In the genomic region with DNA sequence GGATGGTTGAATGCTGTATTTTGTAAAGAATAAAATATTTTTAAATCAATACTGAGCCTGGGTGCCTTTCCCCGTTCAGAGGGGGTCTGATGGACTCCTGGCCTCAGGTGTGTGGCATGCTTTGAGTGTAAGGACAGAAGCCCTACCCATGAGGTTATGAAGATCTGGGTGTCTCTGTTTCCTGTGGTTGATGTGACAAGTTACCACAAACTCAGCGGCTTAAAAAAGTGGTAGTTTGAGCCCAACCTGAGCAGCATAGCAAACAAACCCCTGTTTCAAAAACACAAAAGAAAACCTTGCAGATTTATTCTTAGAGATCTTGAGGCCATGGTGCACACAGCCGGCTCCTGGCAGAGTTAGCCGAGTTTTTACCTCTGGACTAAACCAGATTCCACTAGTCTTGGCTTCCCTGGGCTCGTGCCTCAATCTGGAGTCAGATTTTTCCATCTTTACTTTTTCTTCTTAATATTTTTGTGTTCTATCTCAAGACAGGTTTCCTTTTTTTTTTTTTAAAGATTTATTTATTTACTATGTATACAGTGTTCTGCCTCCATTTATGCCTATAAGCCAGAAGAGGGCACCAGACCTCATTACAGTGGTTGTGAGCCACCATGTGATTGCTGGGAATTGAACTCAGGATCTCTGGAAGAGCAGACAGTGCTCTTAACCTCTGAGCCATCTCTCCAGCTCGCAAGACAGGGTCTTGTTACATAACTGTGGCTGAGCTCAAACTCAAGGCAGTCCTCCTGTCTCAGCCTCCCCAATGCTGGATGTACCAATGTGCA, we compare ENCODE assay signal across 18 mouse cellular contexts. TPM values are rescaled to one million over a fixed set of nuclear protein-coding genes. Genes with fewer than 3 reads are reported as not detected.
DNase-seq lines count a peak whose midpoint lies in the region; ATAC-seq and TF ChIP-seq lines count a peak whose summit lies in the region.
"Had no signal": no experiment of that assay in that cellular context is flagged by ENCODE, and none has a peak within 500 bp of the region (broad histone marks: within the 10 kb centered on the region; RNA-seq: fewer than 3 reads in every experiment).

No protein-coding gene starts in this region.

- ATAC-seq in intestine, postnatal 0 days: no peak
- ATAC-seq in intestine, embryonic 15.5 days: no peak
- no peak for ATAC-seq in lung, postnatal 0 days
- peak; percentile 11 for ATAC-seq in CD4-positive, CD25-positive, alpha-beta regulatory T cell, adult 4 months

- no peaks in the 10 kb centered on the region for H3K4me1 ChIP-seq in intestine, postnatal 0 days (replicated peaks; ENCODE audit: control insufficient read depth, insufficient read depth, low read length)
- peaks cover 11% of the 10 kb centered on the region; the same call in 1 of the 2 replicates for H3K4me1 ChIP-seq in intestine, embryonic 15.5 days (replicated peaks)
- no peaks in the 10 kb centered on the region for H3K4me1 ChIP-seq in lung, postnatal 0 days (ENCODE audit: insufficient read depth, low read depth, low read length)

- H3K36me3 ChIP-seq in intestine, postnatal 0 days (ENCODE audit: control insufficient read depth, insufficient read depth): peaks cover 30% of the 10 kb centered on the region
- H3K36me3 ChIP-seq in intestine, embryonic 15.5 days: peaks cover 17% of the 10 kb centered on the region; the same call in 1 of the 2 replicates
- H3K36me3 ChIP-seq in lung, postnatal 0 days (ENCODE audit: insufficient read depth, low read length): peaks cover 23% of the 10 kb centered on the region

- no peaks in the 10 kb centered on the region for H3K27me3 ChIP-seq in intestine, postnatal 0 days (replicated peaks; ENCODE audit: control insufficient read depth, insufficient read depth, low read length)
- H3K27me3 ChIP-seq in intestine, embryonic 15.5 days (replicated peaks): no peaks in the 10 kb centered on the region
- no peaks in the 10 kb centered on the region for H3K27me3 ChIP-seq in lung, postnatal 0 days (replicated peaks; ENCODE audit: insufficient read depth, low read length)
- H3K27me3 ChIP-seq: embryonic facial prominence, embryonic 15.5 days; heart, embryonic 13.5 days; limb, embryonic 12.5 days had no signal

- H3K27ac ChIP-seq in intestine, postnatal 0 days (ENCODE audit: low read depth, low read length): no peak overlapping the region
- no peak overlapping the region for H3K27ac ChIP-seq in intestine, embryonic 15.5 days
- no peak overlapping the region for H3K27ac ChIP-seq in lung, postnatal 0 days (ENCODE audit: low read length)
- H3K27ac ChIP-seq: embryonic facial prominence, embryonic 15.5 days; heart, embryonic 13.5 days; limb, embryonic 12.5 days; macrophage had no signal

- no peak for TF ChIP-seq EP300 in lung, postnatal 0 days (IDR thresholded peaks at IDR 0.05)

- peak; percentile 66 for TF ChIP-seq CTCF in intestine, postnatal 0 days (IDR thresholded peaks at IDR 0.05; ENCODE audit: low read depth)
- peak; percentile 59 for TF ChIP-seq CTCF in lung, postnatal 0 days (IDR thresholded peaks at IDR 0.05)

- no peak overlapping the region for H3K9ac ChIP-seq in intestine, postnatal 0 days (ENCODE audit: low read depth, low read length)
- H3K9ac ChIP-seq in intestine, embryonic 15.5 days: no peak overlapping the region
- no peak overlapping the region for H3K9ac ChIP-seq in lung, postnatal 0 days (replicated peaks; ENCODE audit: low read depth)
- H3K9ac ChIP-seq: embryonic facial prominence, embryonic 15.5 days; heart, embryonic 13.5 days; limb, embryonic 12.5 days had no signal

- no peak overlapping the region for H3K4me2 ChIP-seq in intestine, postnatal 0 days (replicated peaks; ENCODE audit: low read depth)
- no peak overlapping the region for H3K4me2 ChIP-seq in intestine, embryonic 15.5 days (replicated peaks)
- H3K4me2 ChIP-seq in lung, postnatal 0 days (replicated peaks; ENCODE audit: low read depth, low read length): no peak overlapping the region
- H3K4me2 ChIP-seq: embryonic facial prominence, embryonic 15.5 days; heart, embryonic 13.5 days; limb, embryonic 12.5 days; midbrain, embryonic 11.5 days had no signal

- WGBS in intestine, postnatal 0 days: 78% methylated on average over 6 of the region's 6 CpGs
- WGBS in intestine, embryonic 15.5 days: 88% methylated on average over 6 of the region's 6 CpGs
- 82% methylated on average over 6 of the region's 6 CpGs for WGBS in lung, postnatal 0 days

- H3K4me3 ChIP-seq in intestine, postnatal 0 days (ENCODE audit: low read depth, low read length): no peak overlapping the region
- no peak overlapping the region for H3K4me3 ChIP-seq in intestine, embryonic 15.5 days (replicated peaks)
- no peak overlapping the region for H3K4me3 ChIP-seq in lung, postnatal 0 days (ENCODE audit: low read depth, low read length)
- H3K4me3 ChIP-seq: embryonic facial prominence, embryonic 15.5 days; heart, embryonic 13.5 days; limb, embryonic 12.5 days had no signal

- H3K9me3 ChIP-seq in intestine, postnatal 0 days (ENCODE audit: control insufficient read depth): no peaks in the 10 kb centered on the region
- H3K9me3 ChIP-seq in intestine, embryonic 15.5 days: no peaks in the 10 kb centered on the region
- no peaks in the 10 kb centered on the region for H3K9me3 ChIP-seq in lung, postnatal 0 days (ENCODE audit: low read length)
- H3K9me3 ChIP-seq: embryonic facial prominence, embryonic 15.5 days; heart, embryonic 13.5 days; limb, embryonic 12.5 days had no signal

- no peak for DNase-seq in lung, postnatal 0 days (ENCODE audit: low spot score)
- DNase-seq in lung, postnatal 10 days: no peak
- peak; percentile 35 to 60 for DNase-seq in natural killer cell, adult 2 months (ENCODE audit: low spot score in 2 of 2)
- DNase-seq in frontal cortex, adult 2 months (ENCODE audit: extremely low spot score in 1 of 2, low spot score in 1 of 2): no peak
- DNase-seq: cerebellum, adult 11 months; cerebellum, postnatal 14 days; embryo, embryonic 11 days; heart, postnatal 4 days had no signal

RNA-seq across cellular contexts. Expression of a gene that starts 6.9 kb away (rescaled TPM):
- polyA plus RNA-seq in intestine, postnatal 0 days (2015; fragmentation: Nextera tagmentation; extraction: Ambion mirVana): 0.08 and 0.09 TPM in 2 replicates
- 0.16 and 0.19 TPM in 2 replicates for polyA plus RNA-seq in intestine, embryonic 15.5 days (2015; fragmentation: Nextera tagmentation; extraction: Ambion mirVana)
- polyA plus RNA-seq in lung, postnatal 0 days (2015; fragmentation: Nextera tagmentation; extraction: Ambion mirVana): 0.12 and 0.15 TPM in 2 replicates
- not detected for polyA plus RNA-seq in CD4-positive, CD25-positive, alpha-beta regulatory T cell, adult 4 months (2017; shearing (Covaris generic))
- polyA plus RNA-seq in frontal cortex, adult 2 months (2012; rRNA removed): 0.67 and 1.2 TPM in 2 replicates
- polyA plus RNA-seq: C2C12; forebrain, embryonic 11.5 days; heart, embryonic 13.5 days; limb, embryonic 12.5 days; midbrain, embryonic 11.5 days had no signal

RNA-seq across cellular contexts. Expression of a gene that starts 12.6 kb away (rescaled TPM):
- 21.9 and 25.6 TPM in 2 replicates for polyA plus RNA-seq in intestine, postnatal 0 days (2015; fragmentation: Nextera tagmentation; extraction: Ambion mirVana)
- 51.5 and 52.5 TPM in 2 replicates for polyA plus RNA-seq in intestine, embryonic 15.5 days (2015; fragmentation: Nextera tagmentation; extraction: Ambion mirVana)
- polyA plus RNA-seq in lung, postnatal 0 days (2015; fragmentation: Nextera tagmentation; extraction: Ambion mirVana): 64.2 and 64.6 TPM in 2 replicates
- 100 to 1,000 TPM; 151 to 174 TPM for polyA plus RNA-seq in CD4-positive, CD25-positive, alpha-beta regulatory T cell, adult 4 months (2017; shearing (Covaris generic))
- polyA plus RNA-seq in frontal cortex, adult 2 months (2012; rRNA removed): 65.8 and 66.8 TPM in 2 replicates

RNA-seq across cellular contexts. Expression of a gene that starts 16.0 kb away (rescaled TPM):
- 10.0 and 10.8 TPM in 2 replicates for polyA plus RNA-seq in intestine, postnatal 0 days (2015; fragmentation: Nextera tagmentation; extraction: Ambion mirVana)
- 30.4 and 31.7 TPM in 2 replicates for polyA plus RNA-seq in intestine, embryonic 15.5 days (2015; fragmentation: Nextera tagmentation; extraction: Ambion mirVana)
- 33.4 and 37.2 TPM in 2 replicates for polyA plus RNA-seq in lung, postnatal 0 days (2015; fragmentation: Nextera tagmentation; extraction: Ambion mirVana)
- polyA plus RNA-seq in CD4-positive, CD25-positive, alpha-beta regulatory T cell, adult 4 months (2017; shearing (Covaris generic)): 10 to 100 TPM; 19.8 to 24.0 TPM
- 32.0 and 35.1 TPM in 2 replicates for polyA plus RNA-seq in frontal cortex, adult 2 months (2012; rRNA removed)

RNA-seq across cellular contexts. Expression of a gene that starts 32.9 kb away (rescaled TPM):
- polyA plus RNA-seq in intestine, postnatal 0 days (2015; fragmentation: Nextera tagmentation; extraction: Ambion mirVana): 81.2 and 82.9 TPM in 2 replicates
- 110 TPM in 2 replicates for polyA plus RNA-seq in intestine, embryonic 15.5 days (2015; fragmentation: Nextera tagmentation; extraction: Ambion mirVana)
- 292 and 310 TPM in 2 replicates for polyA plus RNA-seq in lung, postnatal 0 days (2015; fragmentation: Nextera tagmentation; extraction: Ambion mirVana)
- 10 to 100 TPM; 43.4 to 74.4 TPM for polyA plus RNA-seq in CD4-positive, CD25-positive, alpha-beta regulatory T cell, adult 4 months (2017; shearing (Covaris generic))
- 122 and 129 TPM in 2 replicates for polyA plus RNA-seq in frontal cortex, adult 2 months (2012; rRNA removed)

RNA-seq across cellular contexts. Expression of a gene that starts 44.8 kb away (rescaled TPM):
- 10.6 and 11.3 TPM in 2 replicates for polyA plus RNA-seq in intestine, postnatal 0 days (2015; fragmentation: Nextera tagmentation; extraction: Ambion mirVana)
- 16.5 and 19.0 TPM in 2 replicates for polyA plus RNA-seq in intestine, embryonic 15.5 days (2015; fragmentation: Nextera tagmentation; extraction: Ambion mirVana)
- polyA plus RNA-seq in lung, postnatal 0 days (2015; fragmentation: Nextera tagmentation; extraction: Ambion mirVana): 11.3 and 13.2 TPM in 2 replicates
- 10 to 100 TPM; 46.5 to 47.3 TPM for polyA plus RNA-seq in CD4-positive, CD25-positive, alpha-beta regulatory T cell, adult 4 months (2017; shearing (Covaris generic))
- 99.9 and 107 TPM in 2 replicates for polyA plus RNA-seq in frontal cortex, adult 2 months (2012; rRNA removed)

Comparison
In these comparisons a context has a peak if more than half of its experiments do, and no peak if none do; other contexts are left out.
1. DNase-seq: peak in natural killer cell, adult 2 months (2 of 2); none in lung, postnatal 0 days (single experiment), lung, postnatal 10 days (single experiment) and frontal cortex, adult 2 months (0 of 2).